Mouse (Mus musculus): ENCODE measurements around the gene 4930572O03Rik. TPM values are rescaled to one million over a fixed set of nuclear protein-coding genes. Genes with fewer than 3 reads are reported as not detected.
"Not testable (repeated sequence)": the region's sequence is repeated elsewhere in the genome, so short reads cannot be mapped to it uniquely, and the experiment has no call there.

Gene 4930572O03Rik
- polyA plus RNA-seq, 1 experiment from 2014 or later: not detected

- H3K4me3 ChIP-seq; ATAC-seq (ENCODE audit: borderline replicate concordance, extremely low read depth, low FRiP score, low TSS enrichment); H3K27me3 ChIP-seq; H3K9ac ChIP-seq; H3K9me3 ChIP-seq; H3K27ac ChIP-seq; H3K36me3 ChIP-seq; H3K4me1 ChIP-seq; H3K4me2 ChIP-seq: not testable (repeated sequence)
- 74% methylated on average over 8 of the region's 8 CpGs for WGBS
Observed at GRCm38 (mm10) chr5:15603585-15603984, 53.3 kb downstream of the 4930572O03Rik start.

- not testable (repeated sequence) for H3K9me3 ChIP-seq; H3K4me2 ChIP-seq; H3K4me3 ChIP-seq; H3K4me1 ChIP-seq; H3K27ac ChIP-seq; H3K27me3 ChIP-seq; H3K36me3 ChIP-seq; ATAC-seq (ENCODE audit: borderline replicate concordance, extremely low read depth, low FRiP score, low TSS enrichment); H3K9ac ChIP-seq
- 61% methylated on average over 2 of the region's 2 CpGs for WGBS
Observed at GRCm38 (mm10) chr5:15603008-15603407, 53.9 kb downstream of the 4930572O03Rik start.

DNA sequence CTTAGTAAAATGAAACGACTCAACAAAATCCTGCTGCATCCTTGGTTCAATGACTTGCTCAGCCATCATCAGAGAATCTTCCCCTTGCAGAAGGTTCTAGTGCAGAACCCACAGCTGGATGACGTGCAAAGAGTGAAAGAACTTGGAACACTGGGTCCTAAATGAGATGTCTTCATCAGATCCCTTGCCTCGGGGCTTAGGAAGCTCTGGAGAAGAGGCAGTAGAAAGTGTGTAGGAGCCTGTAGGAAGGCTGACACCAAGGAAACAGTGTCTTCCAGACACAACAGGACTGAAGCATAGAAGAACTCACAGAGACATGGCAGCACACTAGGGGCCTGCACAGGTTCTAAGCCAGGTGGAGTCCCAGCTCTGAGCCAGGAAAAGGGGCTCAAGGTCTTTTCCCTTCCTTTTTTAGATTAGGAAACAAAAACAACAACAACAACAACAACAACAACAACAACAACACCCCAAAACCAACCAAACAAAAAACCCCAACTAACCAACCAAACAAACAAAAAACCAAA, 54.4 kb downstream of the 4930572O03Rik start:
- H3K36me3 ChIP-seq; H3K4me3 ChIP-seq; H3K27ac ChIP-seq; H3K9me3 ChIP-seq; H3K9ac ChIP-seq; H3K4me2 ChIP-seq; ATAC-seq (ENCODE audit: borderline replicate concordance, extremely low read depth, low FRiP score, low TSS enrichment); H3K4me1 ChIP-seq; H3K27me3 ChIP-seq: not testable (repeated sequence)
- 52% methylated on average over 3 of the region's 3 CpGs for whole genome bisulfite sequencing

Other genes starting within 250 kb of the 4930572O03Rik start
- gene Gm21149, start 180.5 kb downstream of the 4930572O03Rik start, polyA plus RNA-seq (2015; fragmentation: Nextera tagmentation; extraction: Ambion mirVana): 0.32 TPM in 1 of 2 replicates, not detected in the other
- not detected in 2 replicates for gene Gm21190, start 127.8 kb downstream of the 4930572O03Rik start, polyA plus RNA-seq (2015; fragmentation: Nextera tagmentation; extraction: Ambion mirVana)
- gene Gm21083, start 79.7 kb downstream of the 4930572O03Rik start, polyA plus RNA-seq (2015; fragmentation: Nextera tagmentation; extraction: Ambion mirVana): not detected in 2 replicates
- not detected in 2 replicates for gene Speer4d, start 38.0 kb downstream of the 4930572O03Rik start, polyA plus RNA-seq (2015; fragmentation: Nextera tagmentation; extraction: Ambion mirVana)
- gene Speer4c, start 57.2 kb upstream of the 4930572O03Rik start, polyA plus RNA-seq (2015; fragmentation: Nextera tagmentation; extraction: Ambion mirVana): not detected in 2 replicates

All from lung, embryonic 15.5 days (tissue).